Mouse (Mus musculus) MEL (cell line): ENCODE data around the gene Osbpl8.

Source experiments
- CTCF ChIP-seq, 3 experiments: IDR thresholded peaks in 2 of 3; conservative IDR thresholded peaks in 1 of 3; 2 replicates each; pipeline ENCODE4 v1.5.1; 2011 to 2012; ENCODE audit warnings: low read length in 3 of 3, low read depth in 2 of 3, mild to moderate bottlenecking in 2 of 3, improper control_type of control experiment in 1 of 3, inconsistent platforms in 1 of 3, mixed read lengths in 1 of 3, moderate library complexity in 1 of 3; ENCODE audit not compliant: control insufficient read depth in 1 of 3, insufficient read depth in 1 of 3, poor library complexity in 1 of 3, severe bottlenecking in 1 of 3
- E2F4 ChIP-seq: IDR thresholded peaks from 2 replicates; pipeline ENCODE4 v1.6.1; 2011; ENCODE audit warnings: low read depth, low read length, improper control_type of control experiment, borderline replicate concordance
- EP300 ChIP-seq, 2 experiments: IDR thresholded peaks; 2 replicates each; pipeline ENCODE4 v1.6.1; 2011; ENCODE audit warnings: improper control_type of control experiment in 2 of 2, low read length in 2 of 2, low read depth in 1 of 2, mild to moderate bottlenecking in 1 of 2
- HCFC1 ChIP-seq: IDR thresholded peaks from 2 replicates; pipeline ENCODE4 v1.6.1; 2012; ENCODE audit warnings: low read depth, mild to moderate bottlenecking, inconsistent platforms, low read length, improper control_type of control experiment, moderate library complexity
- JUND ChIP-seq: IDR thresholded peaks from 2 replicates; pipeline ENCODE4 v1.6.1; 2011; ENCODE audit warnings: low read depth, mild to moderate bottlenecking, improper control_type of control experiment, low read length
- KAT2A ChIP-seq: conservative IDR thresholded peaks from 2 replicates; pipeline ENCODE4 v1.6.1; 2012; ENCODE audit warnings: low read depth, low read length, improper control_type of control experiment, inconsistent platforms
- MYC ChIP-seq: IDR thresholded peaks from 2 replicates; pipeline ENCODE4 v1.6.1; 2011; ENCODE audit warnings: low read depth, mild to moderate bottlenecking, low read length, improper control_type of control experiment, moderate library complexity
- POLR2A ChIP-seq, 2 experiments: IDR thresholded peaks; 2 replicates each; pipeline ENCODE4 v1.6.1; 2011 to 2012; ENCODE audit warnings: low read length in 2 of 2, mild to moderate bottlenecking in 2 of 2, control low read depth in 1 of 2, improper control_type of control experiment in 1 of 2, low read depth in 1 of 2, moderate library complexity in 1 of 2; ENCODE audit not compliant: control insufficient read depth in 1 of 2, insufficient read depth in 1 of 2, poor library complexity in 1 of 2
- POLR2AphosphoS2 ChIP-seq: IDR thresholded peaks from 2 replicates; pipeline ENCODE4 v1.6.1; 2011; ENCODE audit warnings: low read length, improper control_type of control experiment
- SMC3 ChIP-seq: IDR thresholded peaks from 2 replicates; pipeline ENCODE4 v1.6.1; 2011; ENCODE audit warnings: low read depth, low read length, improper control_type of control experiment
- TCF12 ChIP-seq: IDR thresholded peaks from 2 replicates; pipeline ENCODE4 v1.6.1; 2014; ENCODE audit warnings: low read depth, mild to moderate bottlenecking, inconsistent platforms, low read length, improper control_type of control experiment, moderate library complexity
- ZC3H11A ChIP-seq: IDR thresholded peaks from 2 replicates; pipeline ENCODE4 v1.6.1; 2012; ENCODE audit warnings: low read depth, mild to moderate bottlenecking, inconsistent platforms, low read length, improper control_type of control experiment

DNA sequence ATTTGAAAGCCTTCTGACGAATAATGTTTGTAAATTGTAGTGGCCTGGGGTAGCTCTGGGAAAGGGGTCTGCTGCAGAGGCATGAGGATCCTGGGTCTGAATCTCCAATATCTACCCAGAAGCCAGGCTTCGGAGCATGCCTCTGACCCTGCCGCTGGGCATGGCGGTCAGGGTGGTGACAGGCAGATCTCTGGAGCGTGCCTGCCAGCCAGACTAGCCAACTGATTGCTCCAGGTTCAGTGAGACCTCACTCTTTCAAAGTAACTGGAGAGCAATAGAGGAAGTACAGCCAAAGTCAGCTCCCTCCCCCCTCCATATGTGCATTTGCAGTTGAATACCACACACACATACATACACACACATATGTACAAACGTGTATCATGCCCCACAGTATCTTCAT lies 137.9 kb downstream of the Osbpl8 start:
- TF ChIP-seq SMC3 = no peak; the same call in 1 of the 2 replicates
- TF ChIP-seq EP300 (IDR thresholded peaks at IDR 0.05; ENCODE audit: low read depth in 1 of 2, low read length in 2 of 2) = no peak
- no peak for TF ChIP-seq KAT2A
- TF ChIP-seq CTCF (IDR thresholded peaks at IDR 0.05 in 2 of 3, conservative IDR thresholded peaks at IDR 0.05 in 1 of 3; ENCODE audit: control insufficient read depth in 1 of 3, insufficient read depth in 1 of 3, low read depth in 2 of 3, low read length in 3 of 3, poor library complexity in 1 of 3, severe bottlenecking in 1 of 3) = no peak
- no peak for TF ChIP-seq POLR2A (IDR thresholded peaks at IDR 0.05; ENCODE audit: control insufficient read depth in 1 of 2, insufficient read depth in 1 of 2, low read depth in 1 of 2, low read length in 2 of 2, poor library complexity in 1 of 2)
- TF ChIP-seq TCF12 = no peak
- TF ChIP-seq E2F4 = no peak
- TF ChIP-seq JUND = no peak
- TF ChIP-seq ZC3H11A = no peak
- TF ChIP-seq HCFC1 = no peak
- no peak for TF ChIP-seq MYC
- TF ChIP-seq POLR2AphosphoS2 = no peak
